Mouse (Mus musculus) forebrain, embryonic 16.5 days (tissue): Measurements from ENCODE around the gene Aox1. TPM values are rescaled to one million over a fixed set of nuclear protein-coding genes. Genes with fewer than 3 reads are reported as not detected.

Experiments used
- ATAC-seq: fragments of 200-750 bp; cut with Nextera tagmentation; 2 replicates; pipeline ENCODE4 v1.8.0; 2017; ENCODE audit warnings: mild to moderate bottlenecking, moderate library complexity
- H3K27ac ChIP-seq: fragments of 300-500 bp; sonication (generic); 2 replicates; pipeline ENCODE4 v1.5.1; 2014; ENCODE audit warnings: low read length, control low read depth
- H3K27me3 ChIP-seq: fragments of 300-500 bp; sonication (generic); replicated peaks from 2 replicates; pipeline ENCODE4 v1.6.1; 2014; ENCODE audit warnings: low read length; ENCODE audit not compliant: control insufficient read depth, insufficient read depth
- H3K36me3 ChIP-seq: fragments of 300-500 bp; sonication (generic); 2 replicates; pipeline ENCODE4 v1.6.1; 2014; ENCODE audit not compliant: control insufficient read depth, insufficient read depth
- H3K4me1 ChIP-seq: fragments of 300-500 bp; sonication (generic); replicated peaks from 2 replicates; pipeline ENCODE4 v1.6.1; 2014; ENCODE audit warnings: low read length; ENCODE audit not compliant: control insufficient read depth, insufficient read depth
- H3K4me2 ChIP-seq: fragments of 300-500 bp; sonication (generic); 2 replicates; pipeline ENCODE4 v1.6.1; 2014; ENCODE audit warnings: mild to moderate bottlenecking, low read length, control low read depth
- H3K4me3 ChIP-seq: fragments of 300-500 bp; sonication (generic); replicated peaks from 2 replicates; pipeline ENCODE4 v1.5.1; 2014; ENCODE audit warnings: mild to moderate bottlenecking, low read length, control low read depth
- H3K9ac ChIP-seq: fragments of 300-500 bp; sonication (generic); replicated peaks from 2 replicates; pipeline ENCODE4 v1.6.1; 2014; ENCODE audit warnings: low read depth, low read length, control low read depth
- H3K9me3 ChIP-seq: fragments of 300-500 bp; sonication (generic); 2 replicates; pipeline ENCODE4 v1.6.1; 2016; ENCODE audit warnings: low read length; ENCODE audit not compliant: control insufficient read depth
- WGBS: fragments of 180-500 bp; shearing (Covaris S2); extraction: QIAGEN DNeasy Blood & Tissue Kit; methylation state at CpG from one replicate; pipeline ENCODE4 v1.1.7; 2014; 5-methylcytosine and 5-hydroxymethylcytosine counted together
- polyA plus RNA-seq: library from polyadenylated mRNA; unstranded; fragments of >200 nt; fragmentation: Nextera tagmentation; extraction: Ambion mirVana; gene quantifications from 2 replicates; pipeline ENCODE4 v1.2.1, GENCODE M21; 2015

The Aox1 gene
- polyA plus RNA-seq, 1 experiment from 2014 or later: 0.37 TPM

DNA sequence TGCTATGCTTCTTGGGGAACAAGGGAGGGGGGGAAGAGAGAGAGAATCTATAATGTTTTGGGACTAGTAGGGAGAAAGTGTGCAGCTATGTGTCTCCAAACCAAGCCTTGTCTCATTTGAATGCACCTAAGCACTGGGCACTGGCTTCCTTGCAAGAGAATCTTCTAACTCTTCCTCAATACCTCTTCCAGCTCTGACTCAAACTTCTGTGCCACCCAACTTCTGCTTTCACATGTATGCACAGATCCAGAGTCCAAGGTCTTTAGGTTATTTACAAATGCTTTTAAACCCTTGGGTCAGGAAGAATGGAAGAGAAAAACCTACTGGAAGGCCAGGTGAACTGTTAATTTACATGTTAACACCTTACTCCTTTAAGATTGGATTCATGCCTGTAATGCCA lies 83.7 kb downstream of the Aox1 start:
- Histone ChIP-seq H3K27ac (no peak overlapping the region), H3K4me1 (no peaks in the 10 kb centered on the region), H3K36me3 (no peaks in the 10 kb centered on the region), H3K4me3 (no peak overlapping the region), H3K4me2 (no peak overlapping the region), H3K27me3 (no peaks in the 10 kb centered on the region), H3K9ac (no peak overlapping the region), H3K9me3 (no peaks in the 10 kb centered on the region)
- no peak for ATAC-seq

DNA sequence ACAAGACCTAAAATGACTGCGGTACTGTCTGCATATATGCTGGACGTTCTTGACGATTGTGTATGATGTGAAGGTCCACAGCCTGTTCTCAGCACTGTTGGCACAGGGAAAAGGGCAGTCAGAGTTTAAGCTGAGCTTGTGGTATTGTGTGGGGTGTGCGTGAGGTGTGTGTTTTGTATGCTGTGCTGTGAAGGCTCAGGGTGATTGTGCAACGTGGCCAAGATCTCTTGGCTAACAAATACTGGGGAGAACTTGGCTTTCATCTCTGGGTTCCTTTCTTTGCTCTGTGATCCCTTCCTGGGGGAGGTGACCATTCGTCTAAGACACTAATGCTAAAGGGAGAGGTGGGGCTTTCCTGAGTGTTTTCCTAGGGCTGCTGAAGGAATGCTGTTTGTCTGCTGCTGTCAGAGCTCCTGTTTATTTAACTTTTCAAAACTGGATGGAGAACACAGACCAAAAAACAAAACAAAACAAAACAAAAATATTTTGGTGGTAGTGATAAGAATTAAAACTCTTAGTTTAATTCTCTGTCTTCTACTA lies 84.4 kb downstream of the Aox1 start:
- Histone ChIP-seq H3K4me1 (no peaks in the 10 kb centered on the region), H3K27me3 (no peaks in the 10 kb centered on the region), H3K9me3 (no peaks in the 10 kb centered on the region), H3K4me3 (no peak overlapping the region), H3K36me3 (no peaks in the 10 kb centered on the region), H3K9ac (no peak overlapping the region), H3K4me2 (no peak overlapping the region), H3K27ac (no peak overlapping the region)
- ATAC-seq: no peak
- 76% methylated on average over 6 of the region's 6 CpGs for WGBS

DNA sequence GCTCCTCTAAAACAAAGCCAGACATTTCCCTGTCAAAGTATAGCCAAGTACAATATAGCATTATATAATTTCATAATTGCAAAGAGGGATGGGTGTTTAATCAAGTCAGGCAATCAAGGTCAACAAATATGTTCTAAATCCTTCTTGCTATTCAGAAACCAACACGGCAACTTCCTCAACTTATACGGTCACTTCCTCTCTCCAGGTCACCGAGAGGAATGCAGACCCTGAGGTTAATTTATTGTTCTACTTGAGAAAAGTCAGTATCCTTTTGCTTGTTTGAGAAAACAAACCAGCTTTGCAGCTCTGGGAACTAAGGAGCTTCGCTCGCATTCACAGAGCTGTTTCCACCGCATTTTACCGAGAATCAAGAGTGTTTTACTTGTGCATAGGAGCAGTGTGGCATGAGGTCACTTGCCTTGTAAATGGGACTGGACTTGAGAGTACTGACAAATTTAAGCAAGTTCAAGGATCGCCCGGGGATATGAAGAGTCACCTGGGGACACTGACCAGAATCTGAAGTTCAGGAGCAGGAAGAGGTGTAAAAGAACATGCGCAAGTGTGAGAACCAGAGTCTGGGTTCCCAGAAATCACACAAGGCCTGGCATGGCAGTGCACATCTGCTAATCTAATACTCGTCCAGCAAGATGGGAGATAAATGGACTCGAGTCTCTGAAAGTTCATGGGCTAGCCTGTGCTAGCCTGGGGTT lies 85.1 kb downstream of the Aox1 start:
- 84% methylated on average over 12 of the region's 12 CpGs for WGBS
- H3K27ac ChIP-seq: no peak overlapping the region
- no peaks in the 10 kb centered on the region for H3K4me1 ChIP-seq
- H3K9me3 ChIP-seq: no peaks in the 10 kb centered on the region
- ATAC-seq: no peak
- no peak overlapping the region for H3K4me3 ChIP-seq
- no peaks in the 10 kb centered on the region for H3K27me3 ChIP-seq
- no peak overlapping the region for H3K9ac ChIP-seq
- no peaks in the 10 kb centered on the region for H3K36me3 ChIP-seq
- no peak overlapping the region for H3K4me2 ChIP-seq

DNA sequence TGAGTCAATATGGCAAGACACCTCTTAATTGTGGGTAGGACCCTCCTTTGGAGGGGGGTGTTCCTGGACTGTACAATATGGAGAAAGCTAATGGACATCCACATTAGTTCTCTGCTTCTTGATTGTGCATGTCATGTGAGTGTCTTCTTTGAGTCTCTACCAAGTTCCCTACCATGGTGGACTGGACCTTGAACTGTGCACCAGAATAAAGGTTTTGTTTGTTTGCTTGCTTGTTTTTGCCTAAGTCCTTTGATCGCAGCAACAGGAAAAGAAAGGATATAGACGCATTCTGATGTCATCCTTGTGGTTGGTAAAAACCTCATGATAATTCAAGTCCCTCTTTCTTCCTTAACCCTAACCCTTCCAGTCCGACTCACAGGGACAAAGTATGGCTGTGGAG lies 88.5 kb downstream of the Aox1 start:
- H3K4me2 ChIP-seq: no peak overlapping the region
- no peaks in the 10 kb centered on the region for H3K9me3 ChIP-seq
- no peak overlapping the region for H3K9ac ChIP-seq
- no peaks in the 10 kb centered on the region for H3K27me3 ChIP-seq
- H3K4me1 ChIP-seq: no peaks in the 10 kb centered on the region
- WGBS: 92% methylated on average over 3 of the region's 3 CpGs
- no peak overlapping the region for H3K27ac ChIP-seq
- H3K4me3 ChIP-seq: no peak overlapping the region
- no peak for ATAC-seq
- no peaks in the 10 kb centered on the region for H3K36me3 ChIP-seq

DNA sequence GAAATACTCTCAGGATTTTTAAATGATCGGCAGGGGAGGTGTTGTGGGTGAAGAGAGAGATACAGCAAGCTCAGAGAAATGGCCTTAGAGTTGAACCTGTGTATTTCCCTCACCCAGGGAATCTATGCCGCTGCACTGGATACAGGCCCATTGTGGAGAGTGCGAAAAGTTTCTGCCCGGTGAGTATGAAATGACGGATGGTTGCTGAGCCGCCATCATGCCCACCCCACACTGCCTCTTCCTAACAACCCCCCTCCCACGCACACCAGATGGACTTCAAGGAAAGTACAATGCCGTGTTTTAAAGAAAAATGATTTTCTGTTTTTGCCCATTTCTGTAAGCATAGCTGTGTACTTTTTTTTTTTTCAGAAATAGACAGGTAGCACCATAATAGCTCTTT lies 95.2 kb downstream of the Aox1 start:
- no peaks in the 10 kb centered on the region for H3K9me3 ChIP-seq
- H3K27me3 ChIP-seq: no peaks in the 10 kb centered on the region
- ATAC-seq: no peak
- no peaks in the 10 kb centered on the region for H3K36me3 ChIP-seq
- H3K4me2 ChIP-seq: no peak overlapping the region
- no peak overlapping the region for H3K9ac ChIP-seq
- H3K4me3 ChIP-seq: no peak overlapping the region
- 94% methylated on average over 8 of the region's 8 CpGs for WGBS
- no peak overlapping the region for H3K27ac ChIP-seq
- no peaks in the 10 kb centered on the region for H3K4me1 ChIP-seq

DNA sequence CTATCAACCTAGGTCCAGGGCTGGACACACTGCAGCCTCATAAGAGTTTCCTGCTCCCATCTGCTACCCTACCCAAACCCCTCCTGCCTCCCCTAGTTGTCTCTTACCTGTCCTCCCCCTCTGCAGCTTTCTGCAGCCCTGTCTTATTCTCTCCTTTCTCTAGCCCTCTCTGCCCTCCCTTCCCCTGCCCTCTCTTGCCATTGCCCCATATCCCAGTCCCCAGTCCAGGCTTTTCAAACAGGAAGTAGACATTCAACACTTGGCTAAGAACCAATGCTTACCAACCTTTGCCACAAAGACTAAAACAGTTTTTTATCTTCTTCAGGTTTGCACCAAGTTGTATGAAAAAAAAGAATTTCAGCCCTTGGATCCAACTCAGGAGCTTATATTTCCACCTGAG lies 108.2 kb downstream of the Aox1 start:
- Histone ChIP-seq H3K36me3 (no peaks in the 10 kb centered on the region), H3K27me3 (no peaks in the 10 kb centered on the region), H3K4me1 (no peaks in the 10 kb centered on the region), H3K9me3 (no peaks in the 10 kb centered on the region), H3K4me2 (no peak overlapping the region), H3K4me3 (no peak overlapping the region), H3K9ac (no peak overlapping the region), H3K27ac (no peak overlapping the region)
- ATAC-seq: no peak

DNA sequence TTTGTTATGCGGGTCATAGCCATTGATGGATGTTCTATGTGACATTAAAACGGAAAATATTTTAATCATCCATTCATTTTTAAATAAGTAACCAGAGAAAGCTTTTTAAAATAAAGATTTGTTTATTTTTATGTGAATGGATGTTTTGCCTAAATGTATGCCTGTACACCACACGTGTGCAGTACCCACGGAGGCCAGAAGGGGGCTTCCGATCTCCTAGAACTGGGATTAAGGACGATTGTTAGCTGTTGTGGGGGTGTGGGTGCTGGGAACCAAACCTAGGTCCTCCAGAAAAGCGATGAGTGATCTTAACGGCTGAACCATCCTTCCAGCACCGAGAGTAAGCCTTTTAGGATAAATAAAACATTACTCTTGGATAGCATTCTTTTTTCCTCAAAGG lies 109.3 kb downstream of the Aox1 start:
- H3K4me2 ChIP-seq: no peak overlapping the region
- ATAC-seq: no peak
- no peaks in the 10 kb centered on the region for H3K4me1 ChIP-seq
- H3K9ac ChIP-seq: no peak overlapping the region
- H3K36me3 ChIP-seq: no peaks in the 10 kb centered on the region
- H3K4me3 ChIP-seq: no peak overlapping the region
- no peak overlapping the region for H3K27ac ChIP-seq
- H3K9me3 ChIP-seq: no peaks in the 10 kb centered on the region
- WGBS: 91% methylated on average over 9 of the region's 9 CpGs
- H3K27me3 ChIP-seq: no peaks in the 10 kb centered on the region

DNA sequence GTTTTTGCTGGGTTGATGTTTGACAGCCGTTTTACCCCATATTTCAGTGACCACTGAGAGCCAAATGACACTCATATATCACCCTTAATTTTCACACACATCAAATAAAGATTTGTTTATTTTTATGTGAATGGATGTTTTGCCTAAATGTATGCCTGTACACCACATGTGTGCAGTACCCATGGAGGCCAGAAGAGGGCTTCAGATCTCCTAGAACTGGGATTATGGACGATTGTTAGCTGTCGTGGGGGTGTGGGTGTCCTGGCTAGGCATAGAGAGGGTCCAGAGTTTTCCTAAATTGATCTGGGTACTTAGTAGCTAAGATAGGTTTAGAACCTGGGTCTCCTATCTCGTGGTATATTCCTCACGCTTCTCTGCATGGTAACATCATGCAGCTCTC lies 110.9 kb downstream of the Aox1 start:
- Histone ChIP-seq H3K36me3 (no peaks in the 10 kb centered on the region), H3K4me2 (no peak overlapping the region), H3K9me3 (no peaks in the 10 kb centered on the region), H3K27me3 (no peaks in the 10 kb centered on the region), H3K4me3 (no peak overlapping the region), H3K4me1 (no peaks in the 10 kb centered on the region), H3K27ac (no peak overlapping the region), H3K9ac (no peak overlapping the region)
- no peak for ATAC-seq
- WGBS: 82% methylated on average over 5 of the region's 5 CpGs

DNA sequence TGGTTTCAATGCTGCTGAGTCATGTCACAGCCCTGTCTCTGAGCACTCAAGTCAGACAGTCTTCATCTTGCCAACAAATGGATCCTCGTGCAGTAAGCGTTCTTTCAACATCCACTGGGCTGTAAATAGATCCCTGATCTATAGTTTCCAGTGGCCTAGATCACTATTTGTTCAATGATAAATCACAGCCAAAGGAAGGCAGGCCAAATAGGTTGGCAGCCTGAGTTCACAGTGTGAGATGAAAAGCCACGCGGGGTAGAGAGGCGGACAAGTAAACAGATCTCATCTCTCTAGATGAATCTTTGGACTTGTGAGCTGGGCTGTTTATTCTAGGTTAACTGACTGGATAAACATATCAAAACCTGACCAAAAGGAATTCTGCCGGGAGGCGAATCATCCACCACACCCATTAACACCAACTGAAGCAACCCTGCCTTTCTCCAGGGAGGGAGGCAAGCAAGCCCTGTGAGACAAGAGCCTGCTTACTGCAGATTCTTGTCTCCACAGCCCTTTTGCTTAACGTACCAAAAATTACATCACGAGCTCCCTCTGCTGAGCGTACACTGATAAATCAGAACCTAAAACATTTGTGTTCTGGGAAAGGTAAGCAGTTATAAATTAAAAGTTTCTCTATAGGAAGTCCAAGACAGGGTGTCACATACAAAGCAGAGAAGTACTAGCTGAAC lies 114.8 kb downstream of the Aox1 start:
- H3K4me3 ChIP-seq: no peak overlapping the region
- no peak for ATAC-seq
- no peak overlapping the region for H3K4me2 ChIP-seq
- no peaks in the 10 kb centered on the region for H3K9me3 ChIP-seq
- no peaks in the 10 kb centered on the region for H3K27me3 ChIP-seq
- H3K36me3 ChIP-seq: no peaks in the 10 kb centered on the region
- H3K27ac ChIP-seq: no peak overlapping the region
- no peaks in the 10 kb centered on the region for H3K4me1 ChIP-seq
- no peak overlapping the region for H3K9ac ChIP-seq
- 83% methylated on average over 10 of the region's 10 CpGs for WGBS
